Mouse (Mus musculus): ENCODE data around the gene Daam1. TPM values are rescaled to one million over a fixed set of nuclear protein-coding genes. Genes with fewer than 3 reads are reported as not detected.

The Daam1 gene
- polyA plus RNA-seq, 1 experiment from 2014 or later = 18.2 TPM

DNA sequence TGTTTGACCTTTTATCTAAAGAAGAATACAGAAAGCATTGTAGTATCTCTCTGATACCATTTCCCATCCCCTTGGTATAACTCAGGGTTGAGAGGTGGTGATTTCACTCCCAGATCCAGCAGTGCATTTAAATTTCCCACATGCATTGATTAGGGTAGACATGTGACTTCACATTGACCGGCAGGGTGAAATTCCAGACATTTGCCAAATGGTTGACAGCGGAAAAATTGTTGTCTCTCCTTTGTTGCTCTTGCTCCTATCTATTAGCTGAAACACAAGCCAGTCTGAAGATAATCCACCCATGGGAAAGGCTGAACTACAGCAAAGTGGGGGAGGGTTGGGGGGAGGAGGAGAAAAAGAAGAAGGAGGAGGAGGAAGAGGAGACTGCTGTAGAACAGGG lies 208.0 kb downstream of the Daam1 start:
- Histone ChIP-seq H3K36me3 (replicated peaks) (no peaks in the 10 kb centered on the region), H3K27ac (no peak overlapping the region), H3K4me1 (no peaks in the 10 kb centered on the region), H3K4me3 (replicated peaks) (no peak overlapping the region), H3K4me2 (no peak overlapping the region), H3K9me3 (no peaks in the 10 kb centered on the region), H3K27me3 (no peaks in the 10 kb centered on the region), H3K9ac (no peak overlapping the region)
- 70% methylated on average over 2 of the region's 2 CpGs for WGBS
- ATAC-seq (ENCODE audit: low FRiP score) = no peak

DNA sequence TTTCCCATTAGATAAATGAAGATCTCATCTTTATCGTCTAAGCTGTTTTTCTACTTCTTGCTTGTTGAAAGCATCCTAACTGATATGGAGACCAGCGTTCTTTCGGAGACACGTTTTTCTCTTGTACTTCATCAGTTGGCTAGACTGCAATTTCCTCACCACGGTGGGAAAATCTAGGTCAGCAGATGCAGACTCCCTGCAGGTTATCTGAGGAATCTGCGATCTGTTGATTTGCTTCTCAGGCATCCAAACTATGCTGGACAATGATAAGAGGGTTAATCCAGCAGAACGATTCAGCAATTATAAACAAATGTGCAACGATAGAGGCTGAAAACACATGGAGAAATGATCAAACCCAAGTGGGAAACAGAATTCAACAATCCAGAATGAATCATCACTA lies 208.6 kb downstream of the Daam1 start:
- no peak for ATAC-seq (ENCODE audit: low FRiP score)
- Histone ChIP-seq H3K4me1 (no peaks in the 10 kb centered on the region), H3K36me3 (replicated peaks) (no peaks in the 10 kb centered on the region), H3K27ac (no peak overlapping the region), H3K9ac (no peak overlapping the region), H3K4me3 (replicated peaks) (no peak overlapping the region), H3K9me3 (no peaks in the 10 kb centered on the region), H3K4me2 (no peak overlapping the region), H3K27me3 (no peaks in the 10 kb centered on the region)
- WGBS = 86% methylated on average over 8 of the region's 8 CpGs

DNA sequence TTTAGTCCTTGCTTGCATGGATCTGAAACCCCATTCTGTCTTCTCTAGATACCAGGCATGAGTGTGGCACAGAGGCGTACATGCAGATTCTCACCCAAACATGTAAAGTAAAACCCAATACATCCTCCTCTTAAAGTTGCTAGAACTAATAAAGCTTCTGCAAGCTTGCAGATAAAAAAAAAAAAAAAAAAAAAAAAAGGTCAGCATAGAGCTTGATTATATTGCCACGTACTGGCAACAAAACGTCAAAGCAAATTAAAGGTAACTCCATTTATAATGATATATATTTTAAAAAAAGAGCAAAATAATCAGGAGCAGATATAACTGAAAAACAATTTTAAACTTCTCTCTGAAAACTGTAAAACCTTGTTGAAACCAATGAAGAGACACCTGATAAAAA lies 210.4 kb downstream of the Daam1 start:
- no peak overlapping the region for H3K4me2 ChIP-seq
- ATAC-seq (ENCODE audit: low FRiP score) = no peak
- no peak overlapping the region for H3K9ac ChIP-seq
- 98% methylated on average over 3 of the region's 3 CpGs for WGBS
- no peaks in the 10 kb centered on the region for H3K9me3 ChIP-seq
- H3K36me3 ChIP-seq (replicated peaks) = no peaks in the 10 kb centered on the region
- no peaks in the 10 kb centered on the region for H3K27me3 ChIP-seq
- no peak overlapping the region for H3K27ac ChIP-seq
- H3K4me1 ChIP-seq = no peaks in the 10 kb centered on the region
- H3K4me3 ChIP-seq (replicated peaks) = no peak overlapping the region

Other genes starting within 250 kb of the Daam1 start
- 1.1 and 1.4 TPM in 2 replicates for gene Gpr135, start 240.0 kb downstream of the Daam1 start, polyA plus RNA-seq (2016; fragmentation: Nextera tagmentation; extraction: Ambion mirVana)